Mouse (Mus musculus) c-Kit-positive CD71-negative TER-119-negative erythroid progenitor cells, embryonic 14.5 days (primary cell): Measurements from ENCODE around the gene Inhbe.
"Not testable (repeated sequence)": the region's sequence is repeated elsewhere in the genome, so short reads cannot be mapped to it uniquely, and the experiment has no call there.

Experiments
- DNase-seq: peaks from one replicate; pipeline ENCODE4 v3.0.0-alpha.2; 2013; ENCODE audit warnings: low read depth

Gene Inhbe

GRCm38 (mm10) chr10:127322669-127323068 lies 31.5 kb downstream of the Inhbe start:
- no peak for DNase-seq

GRCm38 (mm10) chr10:127322178-127322577 lies 32.0 kb downstream of the Inhbe start:
- DNase-seq, result no peak

GRCm38 (mm10) chr10:127321621-127322020 lies 32.6 kb downstream of the Inhbe start, which contains the start of gene Arhgap9:
Arhgap9 (plus strand) TSS chr10:127321964.
- DNase-seq, result no peak

- no peak for DNase-seq
Observed at GRCm38 (mm10) chr10:127319969-127320368, 34.2 kb downstream of the Inhbe start.

GRCm38 (mm10) chr10:127318009-127318408 lies 36.2 kb downstream of the Inhbe start:
- no peak for DNase-seq

GRCm38 (mm10) chr10:127317277-127317676 lies 36.9 kb downstream of the Inhbe start:
- DNase-seq, result no peak

GRCm38 (mm10) chr10:127314950-127315349 lies 39.3 kb downstream of the Inhbe start:
- DNase-seq, result not testable (repeated sequence)

- not testable (repeated sequence) for DNase-seq
Observed at GRCm38 (mm10) chr10:127313516-127313915, 40.7 kb downstream of the Inhbe start.

- no peak for DNase-seq
Observed at GRCm38 (mm10) chr10:127312858-127313257, 41.4 kb downstream of the Inhbe start.

GRCm38 (mm10) chr10:127312356-127312676 lies 41.9 kb downstream of the Inhbe start:
- DNase-seq, result peak; percentile 88

- DNase-seq, result peak; percentile 94
Observed at GRCm38 (mm10) chr10:127311476-127312355, 42.5 kb downstream of the Inhbe start, which contains the start of gene Mars. Mars (minus strand) TSS chr10:127311786.

- peak; percentile 56 for DNase-seq
Observed at GRCm38 (mm10) chr10:127310523-127311475, 43.4 kb downstream of the Inhbe start.

GRCm38 (mm10) chr10:127309167-127309566 lies 45.0 kb downstream of the Inhbe start:
- DNase-seq, result not testable (repeated sequence)

GRCm38 (mm10) chr10:127303136-127303535 lies 51.1 kb downstream of the Inhbe start:
- no peak for DNase-seq

- DNase-seq, result no peak
Observed at GRCm38 (mm10) chr10:127300361-127300760, 53.9 kb downstream of the Inhbe start.
